Mouse (Mus musculus) R1 (cell line): ENCODE measurements at regions not wholly inside any gene's neighbourhood (a gene's known extent, or its start where the extent isn't known, plus 50 kb on each side); places are given as distances from the start of the nearest gene placed in this dataset.
"Not testable (repeated sequence)": the region's sequence is repeated elsewhere in the genome, so short reads cannot be mapped to it uniquely, and the experiment has no call there.

Source experiments
- DNase-seq: peaks from one replicate; pipeline ENCODE4 v3.0.0-alpha.2; 2018; ENCODE audit warnings: low read depth, low spot score

DNA sequence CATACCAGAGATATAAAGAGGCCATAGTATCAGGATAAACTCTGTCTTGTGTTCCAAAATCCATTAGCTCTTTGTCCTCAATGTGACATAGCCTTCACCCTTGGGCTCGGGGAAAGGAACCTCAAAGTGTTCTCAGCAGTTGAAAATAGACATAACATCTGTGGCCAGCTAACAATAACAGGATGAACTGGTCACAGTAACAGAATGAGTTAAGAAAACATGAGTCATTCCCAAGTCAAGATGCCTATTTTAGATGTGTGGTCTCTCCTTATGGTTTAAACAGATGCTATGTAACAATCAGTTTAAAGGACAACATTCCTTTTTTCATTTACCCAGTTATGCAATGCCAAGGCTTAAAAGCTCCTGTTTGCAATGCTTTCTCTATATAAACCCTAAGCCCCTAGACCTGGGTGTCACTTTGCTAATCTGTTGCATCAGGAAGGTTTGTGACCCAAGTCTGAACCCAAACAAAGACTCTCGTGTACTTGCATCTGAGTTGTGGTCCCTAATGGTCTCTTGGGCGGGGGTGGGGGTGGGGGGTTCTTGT lies 920.5 kb upstream of the Dsel start:
- DNase-seq, result no peak

DNA sequence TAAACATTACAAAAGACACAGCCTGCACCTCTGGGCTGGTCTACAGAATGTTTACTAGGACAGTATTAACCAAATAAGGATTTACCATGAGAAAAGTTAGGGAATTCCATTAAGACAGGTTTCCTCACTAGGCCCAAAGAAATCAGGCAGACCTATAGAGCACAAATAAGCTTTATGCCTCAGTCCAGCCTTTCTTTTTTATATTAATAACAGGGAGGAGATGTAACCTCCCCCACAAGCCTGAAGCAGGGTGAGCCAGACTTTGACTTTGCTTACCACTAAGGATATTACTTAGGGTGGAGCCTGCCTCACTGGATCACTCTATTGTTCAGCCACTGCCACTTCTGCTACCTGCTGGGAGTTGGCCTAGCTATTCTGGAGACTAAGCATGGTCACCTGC lies 915.1 kb upstream of the Dsel start:
- DNase-seq, result peak; percentile 93

DNA sequence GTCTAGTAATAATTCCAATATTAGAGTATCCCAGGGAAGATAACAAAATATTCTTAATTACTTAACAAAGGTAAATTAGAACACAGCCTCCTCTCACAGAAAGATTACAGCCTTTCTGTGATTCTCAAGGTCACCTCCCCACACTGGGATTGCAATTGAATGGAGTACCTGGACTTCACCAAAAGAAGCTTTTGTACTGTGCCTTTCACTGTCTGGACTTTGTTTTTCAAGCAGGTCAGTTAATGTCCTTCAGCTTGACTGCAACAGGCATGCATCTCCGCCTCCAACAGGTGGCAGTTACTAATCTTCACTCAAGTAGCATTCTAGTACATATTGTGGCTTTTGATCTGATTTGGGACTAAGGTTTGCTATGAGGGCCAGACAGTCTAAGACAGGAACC lies 913.8 kb upstream of the Dsel start:
- peak; percentile 68 for DNase-seq

DNA sequence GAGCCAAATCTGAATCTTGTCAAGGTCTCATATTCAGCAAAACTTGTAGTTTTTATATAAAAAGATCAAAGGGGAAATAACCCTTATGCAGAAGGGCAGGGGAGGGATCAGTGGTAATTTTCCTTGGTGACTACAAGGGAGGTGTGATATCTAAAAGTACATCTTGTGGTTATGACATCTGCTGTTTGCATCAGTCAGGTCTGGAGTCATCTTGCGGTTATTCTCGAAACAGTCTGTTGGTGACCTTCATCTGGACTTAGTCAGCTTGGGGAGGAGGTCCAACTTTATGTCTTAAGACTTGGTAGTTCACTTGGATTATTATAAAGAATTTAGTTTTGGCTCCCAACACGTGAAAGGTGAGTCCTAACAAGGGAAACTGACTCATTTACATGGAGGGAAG lies 885.9 kb upstream of the Dsel start:
- DNase-seq, result not testable (repeated sequence)

DNA sequence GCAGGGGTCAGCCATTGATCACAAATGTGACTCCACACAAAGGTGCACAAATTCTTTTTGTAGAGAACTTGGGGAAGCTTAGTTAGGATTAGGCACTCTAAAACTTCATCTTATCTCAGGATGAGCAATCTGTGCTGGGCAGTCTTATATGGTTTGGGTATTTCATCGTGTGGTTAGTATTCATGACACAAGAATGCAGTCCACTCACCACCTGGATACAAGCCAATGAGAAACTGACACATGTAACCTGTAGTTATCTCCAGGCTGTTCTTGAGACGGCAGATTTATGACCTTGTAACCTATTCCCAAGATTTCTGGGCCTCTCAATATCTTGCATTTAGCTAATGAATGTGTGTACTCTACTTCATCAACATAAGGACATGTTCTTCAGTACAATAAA lies 883.8 kb upstream of the Dsel start:
- no peak for DNase-seq

DNA sequence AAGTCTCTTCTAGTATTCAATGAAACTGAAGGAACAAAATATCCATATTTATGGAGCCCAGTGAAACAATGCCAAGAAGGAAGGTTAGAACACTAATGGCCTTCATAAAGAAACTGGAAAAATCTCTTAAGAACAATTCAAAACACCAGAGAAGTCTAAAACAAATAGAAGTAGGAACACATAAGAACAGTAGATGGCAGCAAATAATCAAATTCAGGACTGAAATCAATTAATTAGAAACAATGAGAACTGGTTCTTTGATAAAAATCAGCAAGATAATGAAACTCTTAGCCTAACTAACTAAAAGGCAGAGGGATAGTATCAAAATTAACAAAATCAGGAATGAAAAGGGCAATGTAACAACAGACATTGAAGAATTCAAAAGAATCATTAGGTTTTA lies 839.2 kb upstream of the Dsel start:
- DNase-seq, result peak; percentile 36

DNA sequence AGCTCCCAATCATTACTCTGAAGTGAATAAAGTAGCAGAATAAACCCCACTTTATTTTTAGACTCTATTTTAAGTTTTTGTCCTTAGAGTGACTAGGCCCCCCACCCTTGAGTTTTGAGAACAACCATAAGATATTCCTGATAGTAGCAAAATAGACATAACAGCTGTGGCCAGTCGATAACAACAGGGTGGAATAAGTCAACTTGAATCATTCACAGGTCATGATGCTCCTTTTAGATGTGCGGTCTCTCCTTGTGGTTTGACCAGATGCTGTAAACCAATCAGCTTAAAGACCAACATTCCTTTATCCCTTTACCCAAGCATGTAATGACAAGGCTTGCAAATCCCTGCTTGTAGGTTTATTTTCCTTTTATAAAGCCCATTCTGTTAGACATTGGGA lies 794.2 kb upstream of the Dsel start:
- DNase-seq, result no peak

DNA sequence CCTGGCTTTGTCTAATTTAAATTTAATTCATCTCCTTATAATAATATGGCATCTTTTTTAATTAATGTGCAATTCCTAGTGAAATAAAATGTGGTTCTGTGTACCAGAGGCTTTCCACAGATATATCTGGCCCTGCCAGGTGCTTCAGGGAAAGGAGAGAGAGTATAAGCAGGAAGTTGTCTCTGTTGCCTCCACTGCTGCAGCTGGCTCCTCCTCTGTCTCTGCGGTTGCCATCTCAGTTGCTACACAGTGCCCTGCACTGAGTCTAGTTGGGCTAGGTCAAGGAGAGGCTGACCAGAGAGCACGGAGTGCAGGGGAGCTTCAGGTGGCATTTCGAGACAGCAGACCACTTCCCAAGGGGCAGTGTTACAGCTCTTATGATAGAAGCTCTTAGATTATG lies 773.6 kb upstream of the Dsel start:
- no peak for DNase-seq
